Mouse (Mus musculus): ENCODE data around the gene Yae1d1. TPM values are rescaled to one million over a fixed set of nuclear protein-coding genes. Genes with fewer than 3 reads are reported as not detected.
A peak's percentile ranks its signal among the peaks of the same experiment; 100 is the strongest.

The Yae1d1 gene
- polyA plus RNA-seq (2011; ENCODE audit: insufficient read depth, insufficient read length, low replicate concordance, missing spikeins), result 3.3 and 4.0 TPM in 2 replicates

DNA sequence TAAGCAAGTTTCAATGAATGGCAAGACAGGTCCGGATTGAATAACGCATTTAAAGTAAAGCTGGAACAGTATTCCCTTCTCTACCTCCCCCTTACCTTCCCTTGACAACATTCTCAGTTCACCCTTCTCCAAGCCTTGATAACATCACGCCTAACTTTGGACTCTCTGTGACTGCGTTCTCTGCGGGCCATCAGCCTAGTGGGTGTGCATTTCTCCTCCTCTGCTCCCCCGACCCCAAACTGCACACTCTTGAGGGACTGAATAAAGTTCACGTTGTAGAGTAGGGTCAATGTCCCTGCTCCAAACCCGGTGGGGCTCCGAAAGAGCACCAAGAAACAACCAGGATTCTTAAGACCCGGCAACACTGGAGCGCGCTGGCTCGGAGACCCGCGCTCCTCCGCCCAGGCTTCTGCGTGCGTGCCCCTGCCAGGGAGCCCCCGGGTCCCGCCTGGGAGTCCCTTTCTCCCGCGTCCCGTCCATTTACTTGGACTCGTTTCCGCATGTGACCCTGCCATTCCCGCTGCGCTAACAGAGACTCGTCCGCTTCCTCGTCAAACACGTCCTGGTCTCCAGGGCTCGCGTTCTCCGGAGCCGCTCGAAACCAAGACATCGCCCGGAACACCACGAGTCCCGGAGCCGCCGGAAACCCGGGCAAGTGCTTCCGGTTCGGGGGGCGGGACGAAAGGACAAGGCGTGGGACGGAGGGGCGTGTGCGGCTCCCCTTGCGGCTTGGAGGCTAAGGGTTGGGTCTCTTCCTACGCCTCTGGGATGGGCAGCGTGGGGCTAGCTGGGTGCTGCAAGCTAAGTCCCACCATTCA lies at the start of gene Yae1d1:
Gene Yae1d1, minus strand, starts transcription at position 653 of the 818 bp plus-strand sequence.
- Histone ChIP-seq H3K27ac (ENCODE audit: control insufficient read depth, insufficient read depth, low read depth, low read length, poor library complexity) (no peak within 1 kb of the TSS), H3K4me3 (replicated peaks; ENCODE audit: control insufficient read depth, low read depth, low read length) (peak within 1 kb of the TSS; percentile 91), H3K4me1 (ENCODE audit: control insufficient read depth, insufficient read depth, low read length) (no peaks in the 10 kb centered on the region; the same call in 1 of the 2 replicates)
- WGBS, result under 1% methylated on average over 54 of the region's 54 CpGs
- TF ChIP-seq CTCF (IDR thresholded peaks at IDR 0.05; ENCODE audit: control insufficient read depth, insufficient read depth, low read length) (peak; percentile 28; the same call in 1 of the 2 replicates), POLR2A (IDR thresholded peaks at IDR 0.05; ENCODE audit: borderline replicate concordance, control insufficient read depth, low read depth, low read length) (peak; percentile 53; the same call in 1 of the 2 replicates)

DNA sequence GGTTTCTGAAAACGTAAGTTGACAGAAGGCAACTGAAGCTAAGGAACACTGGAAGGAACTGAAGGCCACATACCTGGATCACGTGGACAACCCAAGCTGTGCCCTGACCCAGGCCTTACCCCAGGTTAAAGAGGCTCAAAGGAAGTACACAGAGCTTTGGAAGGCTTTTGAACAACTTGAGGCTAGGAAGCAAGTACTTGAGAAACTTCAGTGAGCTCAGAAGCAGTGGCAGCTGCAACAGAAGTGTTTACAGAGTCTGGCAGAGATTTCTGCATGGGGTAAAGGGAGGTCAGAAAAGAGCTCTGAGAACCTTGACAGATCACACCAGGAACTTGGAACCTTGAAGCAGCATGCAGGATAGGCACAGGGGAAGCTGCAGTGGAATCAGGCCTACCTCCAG lies 45.7 kb upstream of the Yae1d1 start:
- H3K4me3 ChIP-seq (replicated peaks; ENCODE audit: control insufficient read depth, low read depth, low read length), result no peak overlapping the region
- 54% methylated on average over 2 of the region's 2 CpGs for WGBS
- TF ChIP-seq CTCF (IDR thresholded peaks at IDR 0.05; ENCODE audit: control insufficient read depth, insufficient read depth, low read length), result no peak
- H3K4me1 ChIP-seq (ENCODE audit: control insufficient read depth, insufficient read depth, low read length), result no peaks in the 10 kb centered on the region
- H3K27ac ChIP-seq (ENCODE audit: control insufficient read depth, insufficient read depth, low read depth, low read length, poor library complexity), result no peak overlapping the region

DNA sequence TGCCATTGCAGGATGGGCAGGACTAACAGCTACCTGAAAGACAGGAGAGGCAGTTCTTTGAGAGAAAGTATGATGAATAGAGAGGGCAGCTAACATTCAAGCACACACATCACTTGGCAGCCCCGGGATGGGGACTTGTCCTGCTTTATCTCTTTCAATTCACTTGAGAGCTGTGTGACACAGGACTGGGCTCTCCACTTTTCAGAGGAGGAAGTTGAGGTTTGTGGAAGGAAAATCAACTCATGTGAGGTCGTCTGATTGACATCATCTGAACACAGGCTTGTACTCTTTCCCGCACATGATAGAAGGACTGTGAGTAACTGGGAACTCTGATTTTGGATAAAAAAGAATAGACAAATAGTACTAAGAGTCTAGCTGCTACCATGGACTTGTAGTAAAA lies 23.5 kb upstream of the Yae1d1 start:
- WGBS, result 2% methylated on average over 3 of the region's 3 CpGs
- H3K27ac ChIP-seq (ENCODE audit: control insufficient read depth, insufficient read depth, low read depth, low read length, poor library complexity), result no peak overlapping the region
- H3K4me1 ChIP-seq (ENCODE audit: control insufficient read depth, insufficient read depth, low read length), result no peaks in the 10 kb centered on the region
- H3K4me3 ChIP-seq (replicated peaks; ENCODE audit: control insufficient read depth, low read depth, low read length), result no peak overlapping the region
- TF ChIP-seq CTCF (IDR thresholded peaks at IDR 0.05; ENCODE audit: control insufficient read depth, insufficient read depth, low read length), result no peak

DNA sequence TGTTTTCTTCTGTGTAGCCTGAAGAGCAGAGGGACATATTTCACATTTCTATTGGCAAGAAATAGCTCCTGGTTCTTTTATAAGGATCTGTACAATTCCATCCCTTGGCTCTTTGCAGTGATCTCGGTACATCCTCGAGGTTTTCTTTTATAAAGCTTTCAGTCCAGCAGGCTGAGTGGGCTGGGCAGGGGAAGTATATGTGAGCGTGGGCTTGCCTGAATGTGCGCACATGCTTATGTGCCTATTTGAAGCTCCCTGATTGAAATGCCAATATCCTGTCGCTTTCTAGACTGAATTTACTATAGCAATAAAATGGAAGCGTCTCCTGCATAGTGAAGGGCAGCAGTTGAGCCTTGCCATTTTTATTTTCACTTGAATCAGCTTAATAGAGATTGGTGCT lies 20.1 kb upstream of the Yae1d1 start:
- Histone ChIP-seq H3K4me1 (ENCODE audit: control insufficient read depth, insufficient read depth, low read length) (no peaks in the 10 kb centered on the region), H3K4me3 (replicated peaks; ENCODE audit: control insufficient read depth, low read depth, low read length) (no peak overlapping the region), H3K27ac (ENCODE audit: control insufficient read depth, insufficient read depth, low read depth, low read length, poor library complexity) (no peak overlapping the region)
- no peak for TF ChIP-seq POLR2A (IDR thresholded peaks at IDR 0.05; ENCODE audit: borderline replicate concordance, control insufficient read depth, low read depth, low read length)
- 56% methylated on average over 6 of the region's 6 CpGs for WGBS

DNA sequence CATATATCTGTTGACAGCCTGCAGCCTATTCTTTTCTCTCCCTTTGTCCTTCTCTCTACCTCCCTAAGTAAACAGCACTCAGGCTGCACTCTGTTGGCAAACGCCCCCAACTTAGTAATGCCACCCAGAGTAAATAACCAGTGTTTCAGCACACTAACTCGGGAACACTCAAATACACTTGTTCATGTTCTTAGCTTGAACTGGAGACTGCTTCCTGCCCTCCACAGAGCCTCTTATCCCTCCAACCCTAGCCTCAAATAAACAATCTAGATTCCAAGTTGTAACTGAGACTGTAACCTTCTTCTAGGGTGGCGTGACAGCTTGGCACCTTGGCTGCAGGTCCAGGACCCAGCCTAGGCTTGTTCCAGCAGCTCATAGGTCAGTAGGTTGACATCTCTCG lies 17.9 kb upstream of the Yae1d1 start:
- TF ChIP-seq POLR2A (IDR thresholded peaks at IDR 0.05; ENCODE audit: borderline replicate concordance, control insufficient read depth, low read depth, low read length) (no peak), CTCF (IDR thresholded peaks at IDR 0.05; ENCODE audit: control insufficient read depth, insufficient read depth, low read length) (no peak)
- no peaks in the 10 kb centered on the region for H3K4me1 ChIP-seq (ENCODE audit: control insufficient read depth, insufficient read depth, low read length)
- no peak overlapping the region for H3K27ac ChIP-seq (ENCODE audit: control insufficient read depth, insufficient read depth, low read depth, low read length, poor library complexity)
- H3K4me3 ChIP-seq (replicated peaks; ENCODE audit: control insufficient read depth, low read depth, low read length), result no peak overlapping the region
- WGBS, result 74% methylated on average over 4 of the region's 4 CpGs

DNA sequence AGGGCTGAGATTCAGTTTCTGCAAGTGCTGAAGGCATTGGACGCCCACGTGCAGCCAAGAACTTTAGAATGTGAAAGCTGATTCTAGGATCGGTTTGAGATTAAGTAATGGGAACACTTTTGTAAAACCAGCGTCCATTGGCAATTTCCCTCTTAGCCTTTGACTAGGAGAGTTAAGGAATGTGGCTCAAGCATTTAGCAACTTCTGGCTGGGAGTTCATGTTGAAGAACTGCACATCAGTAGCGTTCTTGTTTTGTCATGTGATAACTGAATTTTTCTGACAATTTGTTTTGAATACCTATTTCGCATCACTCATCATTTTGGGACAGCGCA lies 332 bp upstream of the Yae1d1 start:
- WGBS, result 26% methylated on average over 7 of the region's 7 CpGs
- Histone ChIP-seq H3K4me1 (ENCODE audit: control insufficient read depth, insufficient read depth, low read length) (no peaks in the 10 kb centered on the region; the same call in 1 of the 2 replicates), H3K27ac (ENCODE audit: control insufficient read depth, insufficient read depth, low read depth, low read length, poor library complexity) (no peak overlapping the region), H3K4me3 (replicated peaks; ENCODE audit: control insufficient read depth, low read depth, low read length) (peak overlapping the region; percentile 91)
- no peak for TF ChIP-seq CTCF (IDR thresholded peaks at IDR 0.05; ENCODE audit: control insufficient read depth, insufficient read depth, low read length)
- TF ChIP-seq POLR2A (IDR thresholded peaks at IDR 0.05; ENCODE audit: borderline replicate concordance, control insufficient read depth, low read depth, low read length), result no peak

DNA sequence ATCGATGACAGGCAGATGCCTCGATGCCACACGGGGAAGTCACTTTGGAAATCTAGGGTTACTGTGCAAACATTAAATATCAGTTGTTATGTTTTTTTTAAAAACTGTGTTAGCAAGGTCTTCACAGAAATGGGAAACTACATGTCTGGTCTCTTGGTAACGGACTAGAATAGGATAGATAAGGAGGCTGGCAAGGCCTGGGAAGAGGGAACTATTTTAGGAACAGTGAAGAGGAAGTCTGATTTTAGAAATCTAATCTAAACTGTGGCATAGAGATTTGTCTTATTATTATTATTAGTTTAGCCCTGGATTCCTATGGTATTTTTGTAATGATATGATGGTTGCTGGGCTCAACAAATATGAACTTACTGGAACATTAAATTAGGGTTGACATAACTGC lies 1.1 kb downstream of the Yae1d1 start:
- no peaks in the 10 kb centered on the region; the same call in 1 of the 2 replicates for H3K4me1 ChIP-seq (ENCODE audit: control insufficient read depth, insufficient read depth, low read length)
- H3K27ac ChIP-seq (ENCODE audit: control insufficient read depth, insufficient read depth, low read depth, low read length, poor library complexity), result no peak overlapping the region
- WGBS, result 70% methylated on average over 4 of the region's 4 CpGs
- TF ChIP-seq POLR2A (IDR thresholded peaks at IDR 0.05; ENCODE audit: borderline replicate concordance, control insufficient read depth, low read depth, low read length) (no peak), CTCF (IDR thresholded peaks at IDR 0.05; ENCODE audit: control insufficient read depth, insufficient read depth, low read length) (no peak)
- H3K4me3 ChIP-seq (replicated peaks; ENCODE audit: control insufficient read depth, low read depth, low read length), result no peak overlapping the region

DNA sequence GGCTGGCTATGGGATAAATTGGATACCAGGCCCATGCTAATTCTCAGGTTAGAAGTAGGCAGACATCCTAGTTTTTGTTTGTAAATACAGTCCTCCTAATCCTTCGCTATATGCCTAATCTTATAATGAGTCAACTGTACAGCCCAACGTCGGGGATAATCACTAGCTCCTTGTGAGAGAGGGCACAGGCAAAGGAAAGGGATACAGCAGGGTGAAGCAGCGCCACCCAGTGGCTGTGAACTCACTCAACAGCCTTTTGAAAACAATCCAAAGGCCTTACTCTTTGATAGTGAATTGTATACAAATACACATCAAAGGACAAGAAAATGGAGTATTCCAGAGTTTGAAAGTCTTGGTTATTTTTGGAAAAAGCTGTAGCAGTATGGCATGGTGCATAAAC lies 10.0 kb downstream of the Yae1d1 start:
- H3K4me1 ChIP-seq (ENCODE audit: control insufficient read depth, insufficient read depth, low read length), result no peaks in the 10 kb centered on the region
- H3K4me3 ChIP-seq (replicated peaks; ENCODE audit: control insufficient read depth, low read depth, low read length), result no peak overlapping the region
- WGBS, result 35% methylated on average over 4 of the region's 4 CpGs
- H3K27ac ChIP-seq (ENCODE audit: control insufficient read depth, insufficient read depth, low read depth, low read length, poor library complexity), result no peak overlapping the region
- TF ChIP-seq CTCF (IDR thresholded peaks at IDR 0.05; ENCODE audit: control insufficient read depth, insufficient read depth, low read length) (peak; percentile 69), POLR2A (IDR thresholded peaks at IDR 0.05; ENCODE audit: borderline replicate concordance, control insufficient read depth, low read depth, low read length) (no peak)

DNA sequence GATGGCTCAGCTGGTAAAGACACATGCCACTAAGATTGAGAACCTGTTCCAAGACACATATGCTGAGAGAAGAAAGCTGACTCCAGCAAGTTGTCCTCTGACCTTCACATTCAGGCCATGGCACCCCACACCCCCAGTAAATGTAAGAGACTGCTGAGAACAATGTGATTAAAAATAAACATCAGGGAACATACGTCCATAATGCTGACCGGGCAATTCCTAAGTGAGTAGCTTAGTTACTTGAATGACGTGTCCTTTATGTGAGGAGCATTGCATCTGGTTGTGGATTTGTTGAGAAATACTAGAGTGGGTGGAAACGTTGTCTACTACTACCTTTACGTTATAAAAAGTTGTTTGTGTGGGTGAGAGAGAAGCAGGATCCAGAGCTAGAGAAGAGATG lies 10.5 kb downstream of the Yae1d1 start:
- no peak overlapping the region for H3K27ac ChIP-seq (ENCODE audit: control insufficient read depth, insufficient read depth, low read depth, low read length, poor library complexity)
- 74% methylated on average over 5 of the region's 5 CpGs for WGBS
- no peak overlapping the region for H3K4me3 ChIP-seq (replicated peaks; ENCODE audit: control insufficient read depth, low read depth, low read length)
- H3K4me1 ChIP-seq (ENCODE audit: control insufficient read depth, insufficient read depth, low read length), result no peaks in the 10 kb centered on the region
- no peak for TF ChIP-seq POLR2A (IDR thresholded peaks at IDR 0.05; ENCODE audit: borderline replicate concordance, control insufficient read depth, low read depth, low read length)
- no peak for TF ChIP-seq CTCF (IDR thresholded peaks at IDR 0.05; ENCODE audit: control insufficient read depth, insufficient read depth, low read length)

Measured in bone marrow, adult 2 months (tissue).